Mouse (Mus musculus) left cerebral cortex, adult 2 months (tissue): ENCODE measurements around the gene Spp2. TPM values are rescaled to one million over a fixed set of nuclear protein-coding genes. Genes with fewer than 3 reads are reported as not detected.
A peak's percentile ranks its signal among the peaks of the same experiment; 100 is the strongest.

Source experiments
- DNase-seq, 2 experiments: peaks; one replicate each; pipeline ENCODE4 v3.0.0; 2021 to 2022; ENCODE audit warnings: low spot score in 2 of 2, mixed read lengths in 1 of 2; ENCODE audit errors: extremely low spot score in 1 of 2
- H3K27ac ChIP-seq: fragments of 200-600 bp; 2 replicates; pipeline ENCODE4 v1.8.1; 2022
- H3K4me3 ChIP-seq: fragments of 200-600 bp; 2 replicates; pipeline ENCODE4 v1.8.1; 2022
- CTCF ChIP-seq: fragments of 200-600 bp; IDR thresholded peaks from 2 replicates; pipeline ENCODE4 v1.8.1; 2022; ENCODE audit warnings: antibody characterized with exemption, mild to moderate bottlenecking, moderate library complexity
- intact Hi-C: fragments of 180-260 bp; cut with DNase I; formaldehyde crosslinking; loops from one replicate; pipeline ENCODE4 v1.15.1; 2025
- total RNA-seq, 2 experiments: library from RNA; stranded (reverse); gene quantifications; 2 replicates each; pipeline ENCODE4 v1.2.3; 2021

Gene Spp2
- total RNA-seq, 2 experiments from 2014 or later: not detected

- Histone ChIP-seq H3K4me3 (no peak overlapping the region), H3K27ac (no peak overlapping the region)
- DNase-seq: no peak
- no peak for TF ChIP-seq CTCF
- intact Hi-C loops: no loop called here
Observed at GRCm38 (mm10) chr1:88412013-88412412, 5.3 kb downstream of the Spp2 start.

GRCm38 (mm10) chr1:88418943-88419342 is 12.2 kb downstream of the Spp2 start:
- intact Hi-C loops: no loop called here
- Histone ChIP-seq H3K27ac (no peak overlapping the region), H3K4me3 (no peak overlapping the region)
- TF ChIP-seq CTCF: no peak
- DNase-seq: no peak

- Histone ChIP-seq H3K4me3 (no peak overlapping the region), H3K27ac (no peak overlapping the region)
- TF ChIP-seq CTCF: no peak
- intact Hi-C loops: loop anchor here (5.0 kb wide), 1 partner anchor 775 kb away; no protein-coding TSS in a partner anchor
- DNase-seq: no peak
Observed at GRCm38 (mm10) chr1:88422045-88422444, 15.3 kb downstream of the Spp2 start.

- Histone ChIP-seq H3K4me3 (no peak overlapping the region), H3K27ac (no peak overlapping the region)
- intact Hi-C loops: loop anchor here (5.0 kb wide), 1 partner anchor 774 kb away; no protein-coding TSS in a partner anchor
- DNase-seq: no peak
- no peak for TF ChIP-seq CTCF
Observed at GRCm38 (mm10) chr1:88422846-88423395, 16.2 kb downstream of the Spp2 start.

GRCm38 (mm10) chr1:88424602-88425252 is 18.0 kb downstream of the Spp2 start:
- Histone ChIP-seq H3K27ac (no peak overlapping the region), H3K4me3 (no peak overlapping the region)
- TF ChIP-seq CTCF: peak; percentile 98
- intact Hi-C loops: loop anchor here (1.0 to 5.0 kb wide), 3 partner anchors 281 to 773 kb away; no protein-coding TSS in a partner anchor
- DNase-seq: peak; percentile 70 to 86

GRCm38 (mm10) chr1:88427987-88428741 is 21.4 kb downstream of the Spp2 start:
- intact Hi-C loops: no loop called here
- H3K27ac ChIP-seq: no peak overlapping the region
- no peak for TF ChIP-seq CTCF
- DNase-seq: peak in 1 of 2 experiments; percentile 14
- no peak overlapping the region for H3K4me3 ChIP-seq

- DNase-seq: no peak
- intact Hi-C loops: no loop called here
- TF ChIP-seq CTCF: no peak
- no peak overlapping the region for H3K4me3 ChIP-seq
- H3K27ac ChIP-seq: no peak overlapping the region
Observed at GRCm38 (mm10) chr1:88429413-88429812, 22.7 kb downstream of the Spp2 start.

- H3K4me3 ChIP-seq: no peak overlapping the region
- no peak overlapping the region for H3K27ac ChIP-seq
- TF ChIP-seq CTCF: no peak
- no peak for DNase-seq
- intact Hi-C loops: no loop called here
Observed at GRCm38 (mm10) chr1:88431262-88431661, 24.5 kb downstream of the Spp2 start.

- no peak for TF ChIP-seq CTCF
- no peak overlapping the region for H3K4me3 ChIP-seq
- intact Hi-C loops: no loop called here
- no peak for DNase-seq
- H3K27ac ChIP-seq: no peak overlapping the region
Observed at GRCm38 (mm10) chr1:88432601-88433000, 25.8 kb downstream of the Spp2 start.

GRCm38 (mm10) chr1:88433096-88433883 is 26.5 kb downstream of the Spp2 start:
- no peak for TF ChIP-seq CTCF
- intact Hi-C loops: no loop called here
- no peak overlapping the region for H3K4me3 ChIP-seq
- DNase-seq: no peak
- no peak overlapping the region for H3K27ac ChIP-seq

- no peak for DNase-seq
- TF ChIP-seq CTCF: peak; percentile 7
- Histone ChIP-seq H3K4me3 (no peak overlapping the region), H3K27ac (no peak overlapping the region)
- intact Hi-C loops: no loop called here
Observed at GRCm38 (mm10) chr1:88434057-88434456, 27.3 kb downstream of the Spp2 start.
